Mouse (Mus musculus) thymus, postnatal 25 days (tissue): ENCODE data around the gene Magix.

Source experiments
- DNase-seq: peaks from one replicate; pipeline ENCODE4 v3.0.0; 2022

The Magix gene

DNA sequence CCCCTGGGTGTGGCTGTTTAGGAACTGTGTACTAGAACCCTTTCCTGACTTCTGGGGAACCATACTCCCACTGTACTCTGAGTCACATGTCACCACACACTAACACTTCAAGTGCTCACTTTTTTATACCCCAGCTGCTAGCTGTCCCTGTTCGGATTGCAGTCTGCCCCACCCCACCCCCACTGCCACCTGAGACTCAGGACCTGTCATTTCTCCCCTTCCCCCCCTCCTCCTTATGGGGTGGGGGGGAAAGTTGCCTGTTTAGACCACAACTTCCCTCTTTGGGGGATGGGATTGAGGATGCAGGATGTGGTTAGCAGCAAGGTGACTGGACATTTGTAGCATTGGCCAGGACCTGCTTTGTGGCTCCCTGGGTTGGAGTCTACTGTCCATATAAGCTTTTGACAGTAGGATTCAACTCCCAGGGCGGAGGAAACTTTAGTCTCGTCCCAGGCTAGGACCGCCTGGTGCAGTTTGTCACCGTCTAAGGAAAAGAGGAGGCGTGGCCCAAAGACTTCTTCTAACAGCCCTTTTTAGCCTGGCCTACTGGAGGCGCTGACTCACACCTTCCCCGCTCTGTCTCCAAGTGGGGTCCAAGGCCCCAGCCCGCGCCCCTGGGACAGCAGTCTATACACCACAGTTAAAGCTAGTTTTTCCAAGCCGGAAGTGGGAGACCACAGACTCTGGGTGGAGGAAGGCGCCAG lies 7.3 kb downstream of the Magix start:
- peak; percentile 45 for DNase-seq

DNA sequence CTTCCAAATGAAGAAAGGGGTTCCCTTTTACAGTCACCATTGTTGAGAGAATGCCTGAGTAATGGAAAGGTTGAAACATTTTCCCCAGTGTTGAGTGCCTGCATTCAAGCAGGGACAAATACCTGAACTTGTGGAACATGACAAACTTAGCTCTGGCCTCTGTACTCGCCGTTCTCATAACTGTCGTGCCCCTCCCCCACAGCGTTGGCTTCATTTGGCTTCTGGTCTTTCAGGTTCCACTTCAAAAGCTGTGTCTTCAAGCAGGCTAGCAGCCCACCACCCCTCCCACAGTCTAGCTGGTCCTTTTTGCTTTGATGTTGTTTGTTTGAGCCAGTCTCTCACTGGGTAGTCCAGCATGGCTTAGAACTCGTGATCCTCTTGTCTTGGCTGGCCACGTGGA lies 8.3 kb downstream of the Magix start:
- DNase-seq, result no peak

DNA sequence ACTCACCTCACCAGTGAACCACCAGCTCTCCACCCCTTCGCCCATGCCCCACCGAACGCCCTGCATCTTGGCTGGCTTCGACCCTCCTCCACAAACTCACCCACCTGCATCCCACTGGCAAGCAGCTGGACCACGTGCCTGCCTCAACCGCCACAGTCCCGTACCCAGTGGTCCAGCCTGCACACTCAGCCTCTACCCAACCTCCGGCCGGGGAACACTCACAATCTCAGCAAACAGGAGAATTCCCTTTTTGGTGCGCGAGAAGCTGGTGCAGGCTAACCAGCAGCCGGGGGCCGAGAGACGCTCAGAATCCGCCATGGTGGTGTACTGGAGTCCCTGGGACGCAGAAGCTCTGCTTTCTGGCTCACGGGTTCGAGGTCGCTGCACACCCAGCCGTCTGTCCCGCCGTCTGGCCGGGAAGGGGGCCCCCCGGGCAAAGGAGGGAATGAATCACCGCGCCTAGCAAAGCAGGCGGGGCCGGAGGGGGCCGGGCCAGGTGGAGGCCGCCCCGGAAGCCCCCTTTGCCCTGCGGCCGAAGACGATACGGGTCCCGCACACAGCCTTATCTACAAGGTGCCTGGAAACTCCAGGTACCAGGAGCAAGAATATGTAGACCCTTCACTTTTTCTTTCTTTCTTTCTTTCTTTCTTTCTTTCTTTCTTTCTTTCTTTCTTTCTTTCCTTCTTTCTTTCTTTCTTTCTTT lies 10.0 kb downstream of the Magix start, which contains the start of gene Plp2:
Gene Plp2, minus strand, starts transcription at position 470 of the 703 bp plus-strand sequence.
- DNase-seq, result peak; percentile 54

DNA sequence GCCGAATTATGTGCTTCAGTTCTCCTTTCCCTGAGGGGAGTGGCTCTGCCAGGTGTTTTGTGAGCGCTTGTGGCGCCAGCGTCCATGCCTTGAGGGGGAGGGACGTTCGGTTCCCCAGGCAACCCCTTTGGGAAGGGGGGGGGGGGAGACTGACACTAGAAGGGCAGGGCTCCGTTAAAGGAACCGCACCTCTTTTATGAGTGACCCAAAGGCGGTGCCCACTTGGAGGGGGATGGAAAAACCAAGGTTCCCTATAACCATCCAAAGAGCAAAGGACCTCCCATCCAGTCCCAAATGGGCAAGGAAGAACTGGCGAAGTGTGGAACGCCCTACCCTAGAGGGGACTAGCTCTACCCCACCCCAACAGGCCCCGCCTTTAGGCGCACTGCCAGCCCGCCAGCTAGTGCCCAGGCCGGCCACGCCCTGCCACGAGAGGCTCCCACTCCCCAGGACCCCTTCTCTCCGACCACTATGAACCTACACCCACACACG lies 10.6 kb downstream of the Magix start:
- peak; percentile 56 for DNase-seq

DNA sequence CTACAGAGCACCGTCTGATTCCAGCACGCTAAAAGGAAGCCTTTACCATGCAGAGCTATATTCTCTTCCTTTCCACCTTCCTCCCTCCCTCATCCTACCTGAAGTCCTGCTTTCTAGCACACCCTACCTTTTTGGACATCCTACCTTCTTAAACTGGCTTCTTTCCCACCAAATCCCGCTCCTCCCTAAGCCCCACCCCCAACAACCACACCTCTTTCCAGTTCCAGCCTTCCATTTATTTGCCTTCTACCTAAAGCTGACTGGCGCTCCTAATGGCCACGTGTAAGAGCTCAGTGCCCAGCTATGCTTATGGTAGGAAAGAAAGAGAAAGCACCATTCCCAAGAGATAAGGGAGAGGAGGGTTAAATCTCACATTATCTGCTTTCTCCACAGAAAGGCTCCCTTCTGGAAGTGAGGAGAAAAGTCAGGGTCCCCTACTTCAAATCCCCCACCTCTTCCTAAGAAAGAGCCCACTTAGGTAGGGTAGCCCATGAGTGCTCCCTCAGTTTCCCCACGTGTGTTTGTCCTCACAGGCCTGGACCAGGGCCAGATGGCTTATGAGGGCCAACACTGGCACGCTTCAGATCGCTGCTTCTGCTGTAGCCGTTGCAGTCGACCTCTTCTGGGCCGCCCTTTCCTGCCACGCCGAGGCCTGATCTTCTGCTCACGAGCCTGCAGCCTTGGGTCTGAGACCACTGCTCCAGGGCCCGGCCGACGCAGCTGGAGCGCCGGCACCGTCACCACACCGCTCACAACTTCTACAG lies 15.1 kb downstream of the Magix start:
- DNase-seq, result no peak

DNA sequence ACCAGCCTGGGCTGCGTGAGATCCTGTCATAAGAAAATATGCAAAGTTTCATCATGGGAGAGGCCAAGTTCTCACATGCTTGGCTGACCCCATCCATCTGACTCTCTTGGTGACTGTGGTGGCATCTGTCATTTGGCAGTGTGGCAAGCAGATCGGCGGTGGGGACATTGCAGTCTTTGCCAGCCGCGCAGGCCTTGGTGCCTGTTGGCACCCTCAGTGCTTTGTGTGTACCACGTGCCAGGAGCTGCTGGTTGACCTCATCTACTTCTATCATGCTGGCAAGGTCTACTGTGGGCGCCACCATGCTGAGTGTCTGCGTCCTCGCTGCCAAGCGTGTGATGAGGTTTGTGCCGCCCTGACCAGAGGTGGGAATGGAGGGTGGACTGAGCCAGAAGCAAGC lies 16.3 kb downstream of the Magix start:
- DNase-seq, result no peak

DNA sequence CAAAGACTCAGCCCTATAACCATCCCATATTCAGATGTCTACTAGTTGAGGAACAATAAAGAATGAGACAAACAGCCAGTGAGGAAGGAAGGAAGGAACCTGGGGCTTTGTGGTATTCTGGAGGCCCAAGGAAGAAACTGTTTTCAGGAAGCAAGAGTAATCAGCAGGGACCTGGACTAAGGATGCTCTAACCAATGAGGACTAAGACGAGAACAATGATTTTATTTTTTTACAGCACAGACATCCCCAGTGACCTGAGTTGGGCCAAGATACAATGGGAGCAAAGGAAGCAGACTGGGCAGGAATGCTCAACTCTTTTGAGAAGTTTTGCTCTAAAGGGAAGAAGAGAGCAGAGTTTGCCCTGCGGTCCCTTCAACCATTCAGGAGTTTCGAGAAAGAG lies 18.1 kb downstream of the Magix start:
- DNase-seq, result no peak

DNA sequence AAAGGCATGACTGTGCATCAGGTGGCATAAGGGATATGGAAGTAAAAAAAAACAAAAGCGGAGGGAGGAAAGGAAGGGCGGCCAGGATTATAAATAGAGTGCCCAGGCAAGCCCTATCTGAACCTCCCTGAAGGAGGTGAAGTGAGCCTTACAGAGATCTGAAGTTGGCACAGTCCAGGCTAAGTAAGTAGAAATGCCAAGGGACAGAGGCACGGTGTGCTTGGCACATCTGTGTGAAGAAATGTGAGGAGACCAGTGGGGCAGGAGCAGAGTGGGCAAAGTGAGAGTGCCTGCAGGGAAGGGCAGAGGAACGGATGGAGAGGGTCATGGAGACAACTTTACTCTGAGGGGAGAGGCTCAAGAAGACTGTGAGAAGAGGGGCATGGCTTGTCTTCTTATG lies 20.0 kb downstream of the Magix start:
- no peak for DNase-seq

DNA sequence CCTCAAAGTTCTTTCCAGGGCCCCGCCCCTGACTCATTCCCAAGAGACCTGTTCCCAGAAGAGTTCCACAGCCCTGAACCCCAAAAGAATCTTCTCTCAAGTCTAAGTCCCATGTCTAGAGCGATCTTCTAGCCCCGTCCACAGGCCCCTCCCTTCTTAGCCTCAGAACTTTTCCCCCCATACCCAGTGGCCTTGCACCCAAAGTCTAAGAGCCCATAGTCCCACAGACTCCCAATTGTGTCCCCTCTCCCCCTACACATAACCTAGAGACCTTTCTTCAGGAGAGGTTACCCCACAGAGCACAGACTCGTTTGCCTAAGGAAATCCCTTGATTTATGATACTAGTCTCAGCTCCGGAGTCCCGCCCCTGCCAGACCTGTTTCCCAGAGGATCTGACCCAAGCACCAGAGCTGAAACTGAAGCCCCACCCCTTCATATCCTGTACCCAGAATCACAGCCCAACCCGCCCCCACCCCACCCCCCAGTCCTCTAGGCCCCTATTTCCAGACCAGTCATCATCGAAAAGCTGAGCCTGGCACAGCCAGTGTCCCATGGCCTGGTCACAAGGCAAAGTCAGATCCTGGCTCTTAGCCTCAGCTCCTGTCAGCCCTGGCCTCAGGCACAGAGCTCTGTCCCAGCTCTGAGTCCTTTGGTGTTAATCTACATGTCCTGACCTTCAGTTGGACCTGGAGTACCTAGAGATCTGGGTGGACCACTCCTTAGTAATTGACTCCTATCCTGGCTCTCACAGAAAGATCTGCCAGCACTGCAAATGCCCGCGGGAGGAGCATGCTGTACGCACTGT lies 22.1 kb downstream of the Magix start:
- no peak for DNase-seq

DNA sequence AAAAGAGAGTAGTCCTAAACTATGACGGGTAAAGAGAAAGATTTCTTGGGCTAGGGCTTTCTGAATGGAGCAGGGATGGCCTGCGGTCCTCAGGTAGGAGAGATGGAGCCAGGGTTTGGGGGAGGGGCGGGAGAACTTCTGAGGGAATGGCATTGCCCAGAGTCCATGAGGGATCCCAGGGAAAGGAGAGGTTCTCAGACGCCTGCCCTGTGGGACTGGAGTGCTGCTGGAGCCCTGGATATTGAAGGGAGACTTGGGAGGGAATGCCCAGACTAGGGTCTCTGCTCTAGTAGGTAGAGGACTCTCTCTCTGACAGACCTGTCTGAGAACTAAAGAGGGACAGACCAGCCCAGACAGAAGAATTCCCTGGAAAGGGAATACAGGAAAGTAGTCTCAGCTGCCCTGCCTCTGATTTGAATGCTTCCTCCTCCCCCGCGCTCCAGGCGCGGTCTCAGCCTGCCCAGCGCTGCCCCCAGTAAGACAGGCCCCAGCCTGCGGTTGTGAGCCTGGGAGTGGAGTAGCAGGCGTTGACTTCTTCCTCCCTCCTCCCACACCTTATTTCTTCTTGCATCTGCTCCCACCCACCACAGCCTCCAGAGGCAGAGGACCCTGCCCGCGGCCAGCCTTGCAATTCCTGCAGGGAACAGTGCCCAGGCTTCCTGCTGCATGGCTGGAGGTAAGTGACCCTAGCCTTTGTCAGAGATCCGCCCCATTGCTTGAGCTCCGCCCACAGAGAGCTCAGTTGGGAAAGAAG lies 22.8 kb downstream of the Magix start:
- no peak for DNase-seq

DNA sequence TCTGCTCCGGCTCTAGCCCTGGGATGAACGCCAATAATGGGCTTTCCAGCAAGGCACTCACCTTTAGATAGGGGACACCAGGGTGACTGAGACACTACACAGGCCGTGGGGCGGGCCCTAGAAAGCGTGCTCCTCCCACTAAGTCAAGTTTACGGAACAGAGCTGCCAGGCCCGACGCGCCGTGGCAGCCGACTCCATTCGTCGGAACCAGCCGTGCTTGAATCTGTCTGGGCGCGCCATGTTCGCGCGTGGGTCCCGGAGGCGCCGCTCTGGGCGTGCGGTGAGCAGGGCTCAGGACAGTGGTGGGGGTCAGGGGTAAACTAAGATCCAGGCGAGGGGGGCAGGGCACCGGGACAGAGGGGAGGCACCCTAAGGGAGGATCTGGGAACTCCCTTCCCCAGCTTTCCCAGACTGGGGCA lies 23.8 kb downstream of the Magix start, which contains the start of gene Prickle3:
Gene Prickle3, plus strand, starts transcription at position 40 of the 419 bp plus-strand sequence.
- peak; percentile 41 for DNase-seq

DNA sequence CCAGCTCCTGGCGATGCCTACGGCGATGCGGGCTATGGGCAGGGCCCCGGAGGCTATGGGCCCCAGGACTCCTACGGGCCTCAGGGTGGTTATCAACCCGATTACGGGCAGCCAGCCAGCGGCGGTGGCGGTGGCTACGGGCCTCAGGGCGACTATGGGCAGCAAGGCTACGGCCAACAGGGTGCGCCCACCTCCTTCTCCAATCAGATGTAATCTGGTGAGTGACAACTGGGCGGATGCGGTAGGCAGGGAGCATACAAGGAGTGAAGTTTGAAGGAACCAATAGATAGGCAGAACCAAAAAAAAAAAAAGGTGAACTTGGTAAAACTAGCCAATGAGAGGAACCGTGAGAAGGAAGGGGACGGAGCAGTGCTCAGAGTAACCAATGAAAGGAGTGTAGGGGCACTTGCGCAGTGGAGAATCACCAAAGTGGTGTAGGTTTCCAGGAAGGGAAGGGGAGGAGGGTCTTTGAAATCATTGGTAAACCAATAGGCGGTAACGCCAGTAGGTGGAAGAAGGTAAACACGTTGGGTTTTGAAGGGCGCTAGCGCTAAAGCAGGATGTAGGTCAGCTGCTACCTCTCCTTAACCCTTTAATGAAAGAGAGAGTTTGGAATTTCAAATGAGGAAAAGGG lies 32.3 kb downstream of the Magix start:
- DNase-seq, result peak; percentile 79

DNA sequence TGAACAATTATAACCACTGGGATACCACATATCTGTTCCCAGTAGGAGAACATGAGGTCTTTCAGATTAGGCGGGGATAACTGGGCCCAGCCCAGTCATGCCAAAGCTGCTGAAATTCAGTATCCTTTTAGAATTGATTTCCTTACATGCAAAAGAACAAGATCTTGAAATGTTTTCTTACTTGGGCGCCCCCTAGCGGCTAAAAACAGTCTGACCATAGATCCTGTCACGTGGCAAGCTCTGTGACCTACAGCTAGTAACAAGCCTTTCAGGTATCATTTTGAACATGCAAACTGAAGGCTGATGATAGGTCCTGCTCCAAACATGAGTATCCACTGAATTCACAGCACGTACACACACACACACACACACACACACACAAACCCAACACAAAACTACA lies 35.7 kb downstream of the Magix start:
- peak; percentile 81 for DNase-seq

DNA sequence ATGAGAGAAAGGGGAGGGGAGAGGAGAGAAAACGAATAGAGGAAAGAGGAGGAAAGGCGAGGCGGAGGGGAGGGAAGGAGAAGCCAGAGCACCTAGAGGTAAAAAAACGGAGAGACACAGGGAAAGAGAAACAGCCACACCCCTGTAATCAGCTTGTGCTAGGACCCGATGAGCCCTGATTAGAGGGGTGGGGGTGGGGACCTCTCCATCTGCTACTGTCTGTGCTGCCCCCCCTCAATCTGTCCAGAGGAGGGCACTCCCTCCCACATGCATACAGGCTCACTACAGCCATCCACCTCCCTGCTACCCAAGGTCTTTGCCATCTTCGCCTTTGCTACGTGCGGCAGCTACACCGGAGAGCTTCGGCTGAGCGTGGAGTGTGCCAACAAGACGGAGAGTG lies 40.3 kb downstream of the Magix start:
- no peak for DNase-seq

DNA sequence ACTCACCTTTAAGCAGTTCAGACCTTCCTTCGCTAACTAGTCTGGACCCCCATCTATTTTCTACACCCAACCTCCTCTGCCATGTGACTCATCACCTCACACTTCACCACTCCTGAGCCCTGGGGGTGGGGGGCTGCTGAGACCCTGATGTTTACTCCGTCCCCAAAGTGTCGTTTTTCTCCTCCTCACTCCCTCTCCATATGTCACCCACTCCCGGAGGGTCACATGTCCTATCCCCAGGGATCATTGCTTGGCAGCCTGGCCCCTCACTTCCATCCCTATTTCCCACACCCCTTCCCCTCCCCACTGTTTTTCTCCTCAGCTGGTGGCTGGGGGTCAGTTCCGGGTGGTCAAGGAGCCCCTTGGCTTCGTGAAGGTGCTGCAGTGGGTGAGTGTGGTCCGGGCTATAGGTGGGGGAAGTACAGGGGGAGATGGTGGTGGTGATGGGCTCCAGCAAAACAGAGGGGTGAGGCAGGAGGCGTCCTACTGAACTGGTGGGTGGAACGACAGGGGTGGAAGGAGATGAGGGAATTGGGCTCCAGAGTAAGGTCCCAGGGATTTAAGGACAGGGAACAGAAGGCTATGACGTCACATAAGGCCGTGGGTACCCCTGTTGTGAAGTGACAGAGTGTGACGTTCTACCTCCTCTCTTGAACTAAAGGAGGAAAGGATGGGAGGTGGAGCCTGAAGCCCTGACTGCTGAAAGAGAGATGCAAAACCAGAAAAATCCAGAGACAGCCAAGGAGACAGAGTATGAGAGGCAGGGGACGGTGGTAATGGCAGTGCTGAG lies 41.3 kb downstream of the Magix start:
- no peak for DNase-seq

DNA sequence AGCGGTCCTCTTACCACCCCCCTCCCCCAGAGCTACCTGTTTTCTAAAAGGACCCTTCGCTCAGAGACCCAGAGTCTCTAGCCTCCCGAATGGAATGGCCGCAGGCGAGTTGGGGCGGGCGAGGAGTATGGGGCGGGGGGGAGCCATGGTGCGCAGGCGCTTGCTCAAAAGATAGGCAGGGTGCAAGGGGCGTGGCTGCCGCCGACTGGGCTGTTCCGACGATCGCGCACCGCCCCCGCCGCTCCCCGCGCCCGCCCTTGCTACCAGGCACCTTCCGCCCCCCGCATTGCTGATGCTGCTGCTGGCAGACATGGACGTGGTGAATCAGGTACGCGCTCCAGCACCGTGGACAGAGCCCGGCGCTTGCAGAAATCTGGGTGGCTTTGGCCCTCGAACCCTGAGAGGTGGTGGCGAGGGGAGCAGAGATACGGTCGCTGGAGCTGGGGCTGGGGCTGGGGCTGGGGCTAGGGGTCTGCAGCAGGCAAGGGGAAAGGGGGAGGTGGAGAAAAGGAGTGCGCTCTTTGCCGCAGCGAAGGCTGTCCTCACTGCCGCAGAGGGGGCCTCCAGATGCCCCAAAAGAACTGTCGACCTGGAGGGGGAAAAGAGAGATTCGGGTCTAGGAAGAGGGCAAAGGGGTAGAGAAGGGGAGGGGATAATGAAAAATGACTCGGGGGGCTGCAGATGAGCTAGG lies 42.5 kb downstream of the Magix start, which contains the start of gene Syp:
Gene Syp, plus strand, starts transcription at position 71 of the 691 bp plus-strand sequence.
- DNase-seq, result peak; percentile 90

DNA sequence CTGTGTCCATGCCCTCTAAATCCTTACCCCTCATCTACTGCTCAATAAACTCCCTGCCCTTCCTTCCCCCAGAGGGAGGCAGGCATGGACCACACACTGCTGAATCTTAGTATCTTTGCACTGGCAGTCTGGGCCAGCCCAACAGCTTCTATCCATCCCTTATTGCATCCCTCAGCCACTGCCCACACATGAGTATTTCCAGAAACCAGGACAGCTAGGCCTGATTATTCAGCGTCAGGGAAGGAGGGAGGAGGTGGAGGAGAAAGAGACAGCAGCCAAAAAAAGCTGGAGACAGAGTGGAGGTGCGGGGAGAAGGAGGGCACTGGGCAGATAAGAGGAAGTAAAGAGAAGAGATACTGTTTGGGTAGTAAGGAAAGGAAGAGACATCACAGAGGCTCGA lies 46.0 kb downstream of the Magix start:
- DNase-seq, result no peak

DNA sequence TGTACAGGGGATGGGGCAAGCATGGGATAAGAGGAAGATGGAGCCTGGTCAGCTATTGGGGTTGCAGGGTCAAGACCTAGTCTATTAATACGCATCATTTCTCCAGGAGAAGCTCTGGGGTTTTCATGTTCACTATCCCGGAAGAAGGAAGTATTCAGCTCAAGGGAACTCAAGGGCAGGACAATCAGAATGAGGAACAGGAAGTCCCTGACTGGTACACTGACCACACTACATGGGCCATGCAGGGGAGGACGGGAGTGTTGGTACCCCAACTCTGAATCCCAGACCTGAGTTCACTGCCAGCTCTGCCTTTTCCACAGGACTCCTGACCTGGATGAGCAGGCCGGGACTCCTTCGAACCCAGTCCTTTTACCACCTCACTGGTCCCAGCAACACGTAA lies 48.5 kb downstream of the Magix start:
- DNase-seq, result no peak
